Mouse (Mus musculus) ES-CJ7 (cell line): ENCODE results near the gene Max.

Source experiments
- DNase-seq: peaks from one replicate; pipeline ENCODE4 v3.0.0; 2011; ENCODE audit warnings: low read depth, low spot score

The Max gene

DNA sequence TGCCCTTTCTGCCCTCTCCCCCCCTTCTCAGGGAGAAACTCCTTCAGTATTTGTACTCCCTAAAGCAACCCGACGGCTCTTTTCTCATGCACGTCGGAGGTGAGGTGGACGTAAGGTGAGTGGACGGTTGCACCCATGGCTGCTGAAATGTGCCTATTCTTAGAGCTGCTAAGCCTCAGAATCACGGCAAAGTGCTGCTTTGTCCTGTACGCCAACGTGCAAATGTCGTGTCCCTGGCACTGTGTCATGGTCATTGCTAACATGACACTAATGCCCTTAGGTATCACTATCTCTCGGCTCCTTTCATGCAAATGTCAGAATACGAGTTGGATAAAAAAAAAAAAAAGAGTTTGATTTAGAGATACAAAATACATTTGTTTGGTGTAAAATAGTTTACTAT lies 74.1 kb downstream of the Max start:
- DNase-seq: no peak
